29 mouse cellular contexts compared by ENCODE assay signal in the genomic region with DNA sequence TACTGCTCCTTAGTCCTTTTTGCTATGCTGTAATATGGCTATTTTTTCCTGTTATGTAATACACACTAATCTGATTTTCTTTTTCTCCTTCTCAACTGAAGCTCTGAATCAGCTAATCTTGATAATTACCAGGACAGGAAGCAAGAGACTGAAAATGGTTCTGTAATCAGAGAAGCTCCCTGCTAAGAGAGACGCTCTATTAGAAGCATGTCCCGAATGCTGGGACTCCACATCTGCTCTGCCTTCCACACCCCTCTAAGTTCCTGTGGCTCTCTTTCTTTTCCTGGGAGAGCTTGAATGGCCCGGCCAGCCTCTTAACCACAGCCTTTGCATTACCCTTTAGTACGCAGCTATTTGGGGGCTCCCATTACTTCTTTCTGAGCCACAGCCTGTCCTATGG. TPM values are rescaled to one million over a fixed set of nuclear protein-coding genes. Genes with fewer than 3 reads are reported as not detected.
DNase-seq lines count a peak whose midpoint lies in the region; ATAC-seq and TF ChIP-seq lines count a peak whose summit lies in the region.
"Had no signal": no experiment of that assay in that cellular context is flagged by ENCODE, and none has a peak within 500 bp of the region (broad histone marks: within the 10 kb centered on the region; RNA-seq: fewer than 3 reads in every experiment).

No protein-coding gene starts in this region.

- H3K27me3 ChIP-seq in liver, postnatal 0 days (ENCODE audit: insufficient read depth, low read length): no peaks in the 10 kb centered on the region
- H3K27me3 ChIP-seq: embryonic facial prominence, embryonic 12.5 days; forebrain, embryonic 13.5 days; heart, embryonic 13.5 days had no signal

- no peaks in the 10 kb centered on the region for H3K4me1 ChIP-seq in liver, postnatal 0 days (ENCODE audit: insufficient read depth)
- H3K4me1 ChIP-seq: forebrain, embryonic 13.5 days had no signal

- TF ChIP-seq EP300 in liver, postnatal 0 days (IDR thresholded peaks at IDR 0.05; ENCODE audit: low read depth): no peak

- no peak for DNase-seq in frontal cortex, postnatal 14 days (ENCODE audit: low spot score in 2 of 2)
- peak; percentile 61 for DNase-seq in brain, adult 2 months (ENCODE audit: low read depth, low spot score)
- peak; percentile 10 for DNase-seq in retina, embryonic 14.5 days (ENCODE audit: low spot score)
- no peak for DNase-seq in liver, postnatal 0 days
- no peak for DNase-seq in lung, postnatal 25 days (ENCODE audit: low spot score)
- DNase-seq: adrenal gland, adult 8-10 months; adrenal gland, postnatal 25 days; cerebellum, adult 18-20 months; cerebellum, adult 9-10 months; cerebellum, postnatal 14 days; gastrocnemius, postnatal 10 days; gastrocnemius, postnatal 36 days; heart, adult 2 months; heart, postnatal 14 days; heart, postnatal 4 days had no signal

- 56% methylated on average over 4 of the region's 4 CpGs for WGBS in liver, postnatal 0 days (ENCODE audit: insufficient replicate concordance)

- no peak overlapping the region for H3K4me3 ChIP-seq in liver, postnatal 0 days (ENCODE audit: low read depth, low read length)
- H3K4me3 ChIP-seq: embryonic facial prominence, embryonic 12.5 days; erythroblast, embryonic 14.5 days; forebrain, embryonic 13.5 days; heart, adult 2 months; heart, embryonic 10.5 days; heart, embryonic 13.5 days had no signal

- no peaks in the 10 kb centered on the region for H3K9me3 ChIP-seq in liver, postnatal 0 days (ENCODE audit: low read length)
- H3K9me3 ChIP-seq: embryonic facial prominence, embryonic 12.5 days; forebrain, embryonic 13.5 days; heart, embryonic 10.5 days; heart, embryonic 13.5 days had no signal

- peak; percentile 79 for ATAC-seq in frontal cortex, adult (ENCODE audit: low TSS enrichment)
- ATAC-seq in liver, postnatal 0 days: no peak
- ATAC-seq: activated CD4-positive, CD25-positive, alpha-beta regulatory T cell, adult 4 months; CD4-positive, CD25-positive, alpha-beta regulatory T cell, adult 4 months; forebrain, embryonic 13.5 days; forebrain, embryonic 16.5 days had no signal

- H3K4me2 ChIP-seq in liver, postnatal 0 days (ENCODE audit: low read depth, low read length): no peak overlapping the region
- H3K4me2 ChIP-seq: embryonic facial prominence, embryonic 12.5 days; forebrain, embryonic 13.5 days; heart, embryonic 13.5 days; hindbrain, embryonic 14.5 days had no signal

- no peak for TF ChIP-seq CTCF in liver, postnatal 0 days (IDR thresholded peaks at IDR 0.05; ENCODE audit: low read depth)

- no peak overlapping the region for H3K27ac ChIP-seq in liver, postnatal 0 days (ENCODE audit: low read depth)
- H3K27ac ChIP-seq: embryonic facial prominence, embryonic 12.5 days; forebrain, embryonic 13.5 days; heart, adult 2 months; heart, embryonic 10.5 days; heart, embryonic 13.5 days; hindbrain, embryonic 14.5 days had no signal

- no peaks in the 10 kb centered on the region for H3K36me3 ChIP-seq in liver, postnatal 0 days (replicated peaks; ENCODE audit: insufficient read depth, low read length)
- H3K36me3 ChIP-seq: embryonic facial prominence, embryonic 12.5 days; heart, embryonic 10.5 days; heart, embryonic 13.5 days had no signal

- no peak overlapping the region for H3K9ac ChIP-seq in liver, postnatal 0 days (replicated peaks)
- H3K9ac ChIP-seq: embryonic facial prominence, embryonic 12.5 days; forebrain, embryonic 13.5 days; heart, embryonic 13.5 days; hindbrain, embryonic 14.5 days had no signal

RNA-seq across cellular contexts. Expression of a gene that starts 45.8 kb away (rescaled TPM):
- not detected in 2 replicates for polyA plus RNA-seq in liver, postnatal 0 days (2015; fragmentation: Nextera tagmentation; extraction: Ambion mirVana)
- polyA plus RNA-seq: activated CD4-positive, CD25-positive, alpha-beta regulatory T cell, adult 4 months; C2C12; CD4-positive, CD25-positive, alpha-beta regulatory T cell, adult 4 months; embryonic facial prominence, embryonic 12.5 days; erythroblast, embryonic 14.5 days; forebrain, embryonic 13.5 days; forebrain, embryonic 16.5 days; heart, adult 2 months; heart, embryonic 10.5 days; heart, embryonic 13.5 days; heart, embryonic 16.5 days; hindbrain, embryonic 11.5 days; hindbrain, embryonic 14.5 days; intestine, embryonic 14.5 days had no signal

Comparison
In these comparisons a context has a peak if more than half of its experiments do, and no peak if none do; other contexts are left out.
1. DNase-seq: peak in brain, adult 2 months (single experiment) and retina, embryonic 14.5 days (single experiment); none in frontal cortex, postnatal 14 days (0 of 2), liver, postnatal 0 days (single experiment) and lung, postnatal 25 days (single experiment).